Mouse (Mus musculus) heart, adult 2 months (tissue): ENCODE measurements around the gene Irf7.

Experiments
- CTCF ChIP-seq: fragments of 200-600 bp; IDR thresholded peaks from 2 replicates; pipeline ENCODE4 v1.8.1; 2022; ENCODE audit warnings: antibody characterized with exemption, mild to moderate bottlenecking, moderate library complexity
- EP300 ChIP-seq: fragments of 200-500 bp; IDR thresholded peaks from 2 replicates; pipeline ENCODE4 v1.6.1; 2011; ENCODE audit warnings: low read depth, low read length, control low read depth; ENCODE audit not compliant: insufficient read depth

- TF ChIP-seq CTCF (no peak), EP300 (no peak)
These were observed 52.0 kb downstream of the Irf7 start for GRCm38 (mm10) chr7:141214310-141214709.
